Mouse (Mus musculus): ENCODE measurements around the gene Alyref. TPM values are rescaled to one million over a fixed set of nuclear protein-coding genes. Genes with fewer than 3 reads are reported as not detected.
A peak's percentile ranks its signal among the peaks of the same experiment; 100 is the strongest.
"Not testable (repeated sequence)": the region's sequence is repeated elsewhere in the genome, so short reads cannot be mapped to it uniquely, and the experiment has no call there.

Gene Alyref
- polyA plus RNA-seq, 1 experiment from 2014 or later = 594 TPM

GRCm38 (mm10) chr11:120558843-120559242 lies 39.3 kb downstream of the Alyref start:
- not testable (repeated sequence) for H3K27me3 ChIP-seq (ENCODE audit: control insufficient read depth, insufficient read depth, low read length); H3K9ac ChIP-seq (ENCODE audit: low read depth, low read length); ATAC-seq (ENCODE audit: low FRiP score, low TSS enrichment); H3K27ac ChIP-seq (ENCODE audit: low read depth, low read length); H3K9me3 ChIP-seq (ENCODE audit: control insufficient read depth, low read length); H3K4me1 ChIP-seq (ENCODE audit: control insufficient read depth, insufficient read depth, low read length); H3K4me3 ChIP-seq (ENCODE audit: low read length); H3K4me2 ChIP-seq (replicated peaks; ENCODE audit: low read depth, low read length)
- 90% methylated on average over 6 of the region's 6 CpGs for WGBS
- peaks cover 47% of the 10 kb centered on the region for H3K36me3 ChIP-seq (ENCODE audit: control insufficient read depth, insufficient read depth, low read length)

- ATAC-seq (ENCODE audit: low FRiP score, low TSS enrichment) = no peak
- peaks cover 5% of the 10 kb centered on the region; the same call in 1 of the 2 replicates for H3K9me3 ChIP-seq (ENCODE audit: control insufficient read depth, low read length)
- no peak overlapping the region for H3K27ac ChIP-seq (ENCODE audit: low read depth, low read length)
- WGBS = 77% methylated on average over 2 of the region's 2 CpGs
- H3K4me3 ChIP-seq (ENCODE audit: low read length) = no peak overlapping the region
- no peak overlapping the region for H3K4me2 ChIP-seq (replicated peaks; ENCODE audit: low read depth, low read length)
- peaks cover 1% of the 10 kb centered on the region for H3K4me1 ChIP-seq (ENCODE audit: control insufficient read depth, insufficient read depth, low read length)
- no peaks in the 10 kb centered on the region for H3K27me3 ChIP-seq (ENCODE audit: control insufficient read depth, insufficient read depth, low read length)
- H3K36me3 ChIP-seq (ENCODE audit: control insufficient read depth, insufficient read depth, low read length) = peaks cover 12% of the 10 kb centered on the region
- no peak overlapping the region for H3K9ac ChIP-seq (ENCODE audit: low read depth, low read length)
Observed at GRCm38 (mm10) chr11:120555260-120555659, 42.9 kb downstream of the Alyref start.

GRCm38 (mm10) chr11:120554834-120555233 lies 43.3 kb downstream of the Alyref start:
- H3K36me3 ChIP-seq (ENCODE audit: control insufficient read depth, insufficient read depth, low read length) = peaks cover 7% of the 10 kb centered on the region
- H3K4me3 ChIP-seq (ENCODE audit: low read length) = no peak overlapping the region
- H3K9ac ChIP-seq (ENCODE audit: low read depth, low read length) = no peak overlapping the region
- no peak for ATAC-seq (ENCODE audit: low FRiP score, low TSS enrichment)
- no peak overlapping the region for H3K4me2 ChIP-seq (replicated peaks; ENCODE audit: low read depth, low read length)
- H3K27me3 ChIP-seq (ENCODE audit: control insufficient read depth, insufficient read depth, low read length) = no peaks in the 10 kb centered on the region
- H3K9me3 ChIP-seq (ENCODE audit: control insufficient read depth, low read length) = peaks cover 5% of the 10 kb centered on the region; the same call in 1 of the 2 replicates
- 81% methylated on average over 7 of the region's 7 CpGs for WGBS
- no peak overlapping the region for H3K27ac ChIP-seq (ENCODE audit: low read depth, low read length)
- H3K4me1 ChIP-seq (ENCODE audit: control insufficient read depth, insufficient read depth, low read length) = peaks cover 5% of the 10 kb centered on the region

GRCm38 (mm10) chr11:120552736-120553135 lies 45.4 kb downstream of the Alyref start:
- H3K4me2 ChIP-seq (replicated peaks; ENCODE audit: low read depth, low read length) = no peak overlapping the region
- H3K4me1 ChIP-seq (ENCODE audit: control insufficient read depth, insufficient read depth, low read length) = peaks cover 18% of the 10 kb centered on the region
- no peak overlapping the region for H3K4me3 ChIP-seq (ENCODE audit: low read length)
- H3K27me3 ChIP-seq (ENCODE audit: control insufficient read depth, insufficient read depth, low read length) = no peaks in the 10 kb centered on the region
- no peak overlapping the region for H3K9ac ChIP-seq (ENCODE audit: low read depth, low read length)
- no peak overlapping the region for H3K27ac ChIP-seq (ENCODE audit: low read depth, low read length)
- WGBS = 81% methylated on average over 5 of the region's 5 CpGs
- peaks cover 5% of the 10 kb centered on the region; the same call in 1 of the 2 replicates for H3K9me3 ChIP-seq (ENCODE audit: control insufficient read depth, low read length)
- H3K36me3 ChIP-seq (ENCODE audit: control insufficient read depth, insufficient read depth, low read length) = no peaks in the 10 kb centered on the region
- no peak for ATAC-seq (ENCODE audit: low FRiP score, low TSS enrichment)

- no peak for ATAC-seq (ENCODE audit: low FRiP score, low TSS enrichment)
- H3K36me3 ChIP-seq (ENCODE audit: control insufficient read depth, insufficient read depth, low read length) = no peaks in the 10 kb centered on the region
- peak within 1 kb of the TSS; percentile 91 for H3K4me2 ChIP-seq (replicated peaks; ENCODE audit: low read depth, low read length)
- no peaks in the 10 kb centered on the region for H3K27me3 ChIP-seq (ENCODE audit: control insufficient read depth, insufficient read depth, low read length)
- WGBS = 91% methylated on average over 28 of the region's 28 CpGs
- peak within 1 kb of the TSS; percentile 93 for H3K9ac ChIP-seq (ENCODE audit: low read depth, low read length)
- H3K4me3 ChIP-seq (ENCODE audit: low read length) = peak within 1 kb of the TSS; percentile 94
- H3K9me3 ChIP-seq (ENCODE audit: control insufficient read depth, low read length) = no peaks in the 10 kb centered on the region
- peak within 1 kb of the TSS; percentile 93 for H3K27ac ChIP-seq (ENCODE audit: low read depth, low read length)
- H3K4me1 ChIP-seq (ENCODE audit: control insufficient read depth, insufficient read depth, low read length) = peaks cover 18% of the 10 kb centered on the region
Observed at GRCm38 (mm10) chr11:120550810-120551440, 47.2 kb downstream of the Alyref start, which contains the start of gene Ppp1r27. Gene Ppp1r27, minus strand, starts transcription at chr11:120551132.

GRCm38 (mm10) chr11:120549986-120550809 lies 48.0 kb downstream of the Alyref start:
- Histone ChIP-seq H3K27ac (ENCODE audit: low read depth, low read length) (peak overlapping the region; percentile 93), H3K4me3 (ENCODE audit: low read length) (peak overlapping the region; percentile 94), H3K27me3 (ENCODE audit: control insufficient read depth, insufficient read depth, low read length) (no peaks in the 10 kb centered on the region), H3K9ac (ENCODE audit: low read depth, low read length) (peak overlapping the region; percentile 93), H3K4me1 (ENCODE audit: control insufficient read depth, insufficient read depth, low read length) (peaks cover 18% of the 10 kb centered on the region), H3K4me2 (replicated peaks; ENCODE audit: low read depth, low read length) (peak overlapping the region; percentile 91), H3K36me3 (ENCODE audit: control insufficient read depth, insufficient read depth, low read length) (no peaks in the 10 kb centered on the region), H3K9me3 (ENCODE audit: control insufficient read depth, low read length) (no peaks in the 10 kb centered on the region)
- 52% methylated on average over 11 of the region's 11 CpGs for WGBS
- peak; percentile 21; the same call in 1 of the 2 replicates for ATAC-seq (ENCODE audit: low FRiP score, low TSS enrichment)

- Histone ChIP-seq H3K9me3 (ENCODE audit: control insufficient read depth, low read length) (no peaks in the 10 kb centered on the region), H3K27me3 (ENCODE audit: control insufficient read depth, insufficient read depth, low read length) (no peaks in the 10 kb centered on the region), H3K9ac (ENCODE audit: low read depth, low read length) (peak within 1 kb of the TSS; percentile 93), H3K27ac (ENCODE audit: low read depth, low read length) (peak within 1 kb of the TSS; percentile 93), H3K36me3 (ENCODE audit: control insufficient read depth, insufficient read depth, low read length) (peaks cover 6% of the 10 kb centered on the region; the same call in 1 of the 2 replicates), H3K4me1 (ENCODE audit: control insufficient read depth, insufficient read depth, low read length) (peaks cover 18% of the 10 kb centered on the region), H3K4me2 (replicated peaks; ENCODE audit: low read depth, low read length) (peak within 1 kb of the TSS; percentile 91), H3K4me3 (ENCODE audit: low read length) (peak within 1 kb of the TSS; percentile 94)
- under 1% methylated on average over 77 of the region's 87 CpGs for WGBS
- ATAC-seq (ENCODE audit: low FRiP score, low TSS enrichment) = peak; percentile 85
Observed at GRCm38 (mm10) chr11:120549168-120549945, 48.8 kb downstream of the Alyref start, which contains the start of gene Mcrip1. Gene Mcrip1, minus strand, starts transcription at chr11:120549727.

GRCm38 (mm10) chr11:120548786-120549167 lies 49.4 kb downstream of the Alyref start:
- Histone ChIP-seq H3K4me1 (ENCODE audit: control insufficient read depth, insufficient read depth, low read length) (peaks cover 18% of the 10 kb centered on the region), H3K27ac (ENCODE audit: low read depth, low read length) (peak overlapping the region; percentile 93), H3K4me3 (ENCODE audit: low read length) (peak overlapping the region; percentile 94), H3K36me3 (ENCODE audit: control insufficient read depth, insufficient read depth, low read length) (peaks cover 12% of the 10 kb centered on the region), H3K9ac (ENCODE audit: low read depth, low read length) (peak overlapping the region; percentile 93), H3K4me2 (replicated peaks; ENCODE audit: low read depth, low read length) (peak overlapping the region; percentile 91), H3K27me3 (ENCODE audit: control insufficient read depth, insufficient read depth, low read length) (no peaks in the 10 kb centered on the region), H3K9me3 (ENCODE audit: control insufficient read depth, low read length) (no peaks in the 10 kb centered on the region)
- 18% methylated on average over 7 of the region's 7 CpGs for WGBS
- no peak for ATAC-seq (ENCODE audit: low FRiP score, low TSS enrichment)

Measured in kidney, embryonic 14.5 days (tissue).